28 mouse cellular contexts compared by ENCODE assay signal in the genomic region with DNA sequence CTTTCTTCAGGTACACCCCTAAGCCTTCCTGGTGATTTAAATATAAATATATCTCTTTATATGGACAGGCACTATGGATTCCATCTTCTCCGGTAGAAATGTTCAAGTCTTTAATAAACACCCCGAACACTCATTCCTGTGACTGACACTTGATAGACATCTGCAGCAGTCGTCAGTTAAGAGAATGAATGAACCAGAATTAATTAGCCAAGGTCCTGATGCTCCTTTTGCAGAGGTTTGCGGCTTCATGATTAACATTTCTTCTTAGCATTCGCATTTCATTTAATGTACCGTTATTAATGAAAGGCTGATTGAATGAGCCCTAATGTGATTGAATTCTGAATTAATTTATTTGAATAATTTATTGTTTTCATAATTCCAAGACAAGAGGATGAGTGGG.
"Had no signal": no experiment of that assay in that cellular context is flagged by ENCODE, and none has a peak within 500 bp of the region (broad histone marks: within the 10 kb centered on the region; RNA-seq: fewer than 3 reads in every experiment).

No protein-coding gene starts in this region.

- DNase-seq: gastrocnemius, adult 2 months; gastrocnemius, postnatal 10 days; gastrocnemius, postnatal 25 days; heart, adult 2 months; heart, postnatal 10 days; heart, postnatal 4 days; kidney, adult 18-20 months; kidney, adult 8-10 months; kidney, postnatal 10 days; kidney, postnatal 25 days; kidney, postnatal 4 days; liver; liver, embryonic 13.5 days; liver, postnatal 0 days had no signal

- H3K9ac ChIP-seq: heart, embryonic 12.5 days; hindbrain, embryonic 12.5 days; hindbrain, embryonic 14.5 days; intestine, embryonic 15.5 days; limb, embryonic 12.5 days; liver, embryonic 13.5 days; liver, embryonic 15.5 days; liver, postnatal 0 days had no signal

- H3K36me3 ChIP-seq: heart, embryonic 12.5 days; hindbrain, embryonic 10.5 days; hindbrain, embryonic 12.5 days; intestine, embryonic 15.5 days; limb, embryonic 10.5 days; limb, embryonic 12.5 days; liver, embryonic 13.5 days; liver, embryonic 15.5 days had no signal

- H3K4me2 ChIP-seq: heart, embryonic 12.5 days; hindbrain, embryonic 12.5 days; hindbrain, embryonic 14.5 days; intestine, embryonic 15.5 days; limb, embryonic 12.5 days; liver, embryonic 11.5 days; liver, embryonic 13.5 days; liver, embryonic 15.5 days had no signal

- H3K27ac ChIP-seq: gastrocnemius, adult 2 months; heart, adult 2 months; hindbrain, embryonic 10.5 days; hindbrain, embryonic 12.5 days; hindbrain, embryonic 14.5 days; intestine, embryonic 15.5 days; layer of hippocampus, adult 2 months; left cerebral cortex, adult 2 months; limb, embryonic 10.5 days; limb, embryonic 12.5 days; liver, embryonic 13.5 days; liver, embryonic 15.5 days had no signal

- H3K4me3 ChIP-seq: gastrocnemius, adult 2 months; heart, adult 2 months; heart, embryonic 12.5 days; hindbrain, embryonic 10.5 days; hindbrain, embryonic 12.5 days; intestine, embryonic 15.5 days; layer of hippocampus, adult 2 months; left cerebral cortex, adult 2 months; limb, embryonic 10.5 days; limb, embryonic 12.5 days; liver, embryonic 13.5 days; liver, embryonic 15.5 days had no signal

- H3K27me3 ChIP-seq: heart, embryonic 12.5 days; hindbrain, embryonic 12.5 days; intestine, embryonic 15.5 days; limb, embryonic 12.5 days; liver, embryonic 13.5 days; liver, embryonic 15.5 days had no signal

- ATAC-seq: hindbrain, embryonic 16.5 days; inflammation-experienced regulatory T-cells, adult 6 months; intestine, embryonic 15.5 days; intestine, postnatal 0 days; liver, postnatal 0 days had no signal

- H3K4me1 ChIP-seq: hindbrain, embryonic 10.5 days; hindbrain, embryonic 12.5 days; intestine, embryonic 15.5 days; limb, embryonic 10.5 days; limb, embryonic 12.5 days; liver, embryonic 13.5 days; liver, embryonic 15.5 days had no signal

- H3K9me3 ChIP-seq: heart, embryonic 12.5 days; hindbrain, embryonic 10.5 days; hindbrain, embryonic 12.5 days; intestine, embryonic 15.5 days; limb, embryonic 10.5 days; limb, embryonic 12.5 days; liver, embryonic 13.5 days; liver, embryonic 15.5 days had no signal
